In genomic region chr15:79985471-79985870, GRCm38 (mm10) we compare ENCODE assay signal across 21 mouse cellular contexts. TPM values are rescaled to one million over a fixed set of nuclear protein-coding genes. Genes with fewer than 3 reads are reported as not detected.
"Had no signal": no experiment of that assay in that cellular context is flagged by ENCODE, and none has a peak within 500 bp of the region (broad histone marks: within the 10 kb centered on the region; RNA-seq: fewer than 3 reads in every experiment).

No protein-coding gene starts in this region.

- DNase-seq: kidney, adult 18-20 months; kidney, postnatal 25 days; layer of hippocampus, adult 9-11 months; liver; lung, adult 18-20 months; lung, postnatal 4 days; midbrain, embryonic 14.5 days; right cerebral cortex, adult 18-20 months; thymus, postnatal 25 days had no signal

- ATAC-seq: liver, embryonic 12.5 days had no signal

- H3K4me2 ChIP-seq: limb, embryonic 13.5 days; liver, embryonic 12.5 days; liver, embryonic 15.5 days; lung, embryonic 15.5 days; midbrain, embryonic 11.5 days; neural tube, embryonic 12.5 days; neural tube, embryonic 15.5 days had no signal

- H3K27me3 ChIP-seq: limb, embryonic 13.5 days; liver, embryonic 15.5 days; lung, embryonic 15.5 days; neural tube, embryonic 12.5 days; neural tube, embryonic 15.5 days had no signal

- H3K4me1 ChIP-seq: liver, embryonic 12.5 days; liver, embryonic 15.5 days; neural tube, embryonic 15.5 days had no signal

- H3K9me3 ChIP-seq: limb, embryonic 10.5 days; limb, embryonic 13.5 days; liver, embryonic 12.5 days; liver, embryonic 15.5 days; lung, embryonic 15.5 days; neural tube, embryonic 12.5 days; neural tube, embryonic 15.5 days had no signal

- H3K36me3 ChIP-seq: limb, embryonic 10.5 days; limb, embryonic 13.5 days; liver, embryonic 12.5 days; liver, embryonic 15.5 days; lung, embryonic 15.5 days; neural tube, embryonic 12.5 days; neural tube, embryonic 15.5 days had no signal

- H3K9ac ChIP-seq: limb, embryonic 13.5 days; liver, embryonic 12.5 days; liver, embryonic 15.5 days; lung, embryonic 15.5 days; neural tube, embryonic 12.5 days; neural tube, embryonic 15.5 days had no signal

- H3K27ac ChIP-seq: kidney, postnatal 0 days; layer of hippocampus, adult 2 months; limb, embryonic 10.5 days; limb, embryonic 13.5 days; liver, embryonic 12.5 days; liver, embryonic 15.5 days; lung, embryonic 15.5 days; neural tube, embryonic 12.5 days; neural tube, embryonic 15.5 days; stomach, postnatal 0 days had no signal

- H3K4me3 ChIP-seq: layer of hippocampus, adult 2 months; limb, embryonic 10.5 days; limb, embryonic 13.5 days; liver, embryonic 12.5 days; liver, embryonic 15.5 days; lung, embryonic 15.5 days; neural tube, embryonic 12.5 days; neural tube, embryonic 15.5 days had no signal

RNA-seq across cellular contexts. Expression of gene Pdgfb, which starts 29.3 kb away (rescaled TPM):
- total RNA-seq: megakaryocyte progenitor cell, adult 5-6 weeks had no signal
